Mouse (Mus musculus) intestine, embryonic 15.5 days (tissue): ENCODE data around the gene Alg14. TPM values are rescaled to one million over a fixed set of nuclear protein-coding genes. Genes with fewer than 3 reads are reported as not detected.

ENCODE experiments used
- ATAC-seq: fragments of 200-750 bp; cut with Nextera tagmentation; 2 replicates; pipeline ENCODE4 v1.8.0; 2017; ENCODE audit warnings: moderate TSS enrichment, moderate library complexity
- H3K27ac ChIP-seq: fragments of 300-500 bp; sonication (generic); 2 replicates; pipeline ENCODE4 v1.5.1; 2015; ENCODE audit warnings: mild to moderate bottlenecking, inconsistent platforms
- H3K27me3 ChIP-seq: fragments of 300-500 bp; sonication (generic); replicated peaks from 2 replicates; pipeline ENCODE4 v1.6.1; 2015; ENCODE audit warnings: inconsistent platforms
- H3K36me3 ChIP-seq: fragments of 300-500 bp; sonication (generic); 2 replicates; pipeline ENCODE4 v1.6.1; 2015; ENCODE audit warnings: inconsistent platforms
- H3K4me1 ChIP-seq: fragments of 300-500 bp; sonication (generic); replicated peaks from 2 replicates; pipeline ENCODE4 v1.6.1; 2015; ENCODE audit warnings: inconsistent platforms
- H3K4me2 ChIP-seq: fragments of 300-500 bp; sonication (generic); replicated peaks from 2 replicates; pipeline ENCODE4 v1.6.1; 2015; ENCODE audit warnings: mild to moderate bottlenecking, inconsistent platforms
- H3K4me3 ChIP-seq: fragments of 300-500 bp; sonication (generic); replicated peaks from 2 replicates; pipeline ENCODE4 v1.5.1; 2015; ENCODE audit warnings: inconsistent platforms
- H3K9ac ChIP-seq: fragments of 300-500 bp; sonication (generic); 2 replicates; pipeline ENCODE4 v1.6.1; 2015; ENCODE audit warnings: inconsistent platforms
- H3K9me3 ChIP-seq: fragments of 300-500 bp; sonication (generic); 2 replicates; pipeline ENCODE4 v1.6.1; 2016; ENCODE audit warnings: inconsistent platforms
- WGBS: fragments of 180-500 bp; shearing (Covaris S2); methylation state at CpG from one replicate; pipeline ENCODE4 v1.1.7; 2015; 5-methylcytosine and 5-hydroxymethylcytosine counted together
- polyA plus RNA-seq: library from polyadenylated mRNA; unstranded; fragments of >200 nt; fragmentation: Nextera tagmentation; extraction: Ambion mirVana; gene quantifications from 2 replicates; pipeline ENCODE4 v1.2.1, GENCODE M21; 2015

Alg14 gene
- polyA plus RNA-seq, 1 experiment from 2014 or later = 41.5 TPM

DNA sequence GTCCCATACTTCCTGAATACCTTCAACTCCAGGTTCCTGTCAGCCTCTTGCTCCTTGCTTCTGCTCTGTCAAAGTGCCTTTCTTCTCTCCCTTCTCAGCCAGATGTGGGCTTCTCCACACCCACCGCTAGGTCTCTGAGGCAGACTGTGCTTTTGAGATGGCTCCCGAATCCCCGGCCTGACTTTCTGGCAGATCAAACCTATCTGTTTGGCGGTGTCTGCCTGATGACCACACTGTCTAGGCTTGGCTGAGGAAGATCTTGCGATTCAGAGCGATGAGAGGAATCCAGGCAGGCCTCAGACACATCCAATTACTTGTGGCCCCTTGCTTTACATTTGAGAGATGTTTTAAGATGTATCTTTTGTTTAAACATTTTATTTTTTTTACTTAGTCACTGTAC lies 110.5 kb downstream of the Alg14 start:
- Histone ChIP-seq H3K9me3 (no peaks in the 10 kb centered on the region), H3K36me3 (no peaks in the 10 kb centered on the region), H3K27me3 (no peaks in the 10 kb centered on the region), H3K9ac (no peak overlapping the region), H3K4me2 (no peak overlapping the region), H3K4me1 (0 out of 2 replicates have a peak, but pooled peaks cover 4% of the 10 kb centered on the region), H3K4me3 (no peak overlapping the region), H3K27ac (no peak overlapping the region)
- 81% methylated on average over 6 of the region's 6 CpGs for whole genome bisulfite sequencing
- ATAC-seq = no peak

DNA sequence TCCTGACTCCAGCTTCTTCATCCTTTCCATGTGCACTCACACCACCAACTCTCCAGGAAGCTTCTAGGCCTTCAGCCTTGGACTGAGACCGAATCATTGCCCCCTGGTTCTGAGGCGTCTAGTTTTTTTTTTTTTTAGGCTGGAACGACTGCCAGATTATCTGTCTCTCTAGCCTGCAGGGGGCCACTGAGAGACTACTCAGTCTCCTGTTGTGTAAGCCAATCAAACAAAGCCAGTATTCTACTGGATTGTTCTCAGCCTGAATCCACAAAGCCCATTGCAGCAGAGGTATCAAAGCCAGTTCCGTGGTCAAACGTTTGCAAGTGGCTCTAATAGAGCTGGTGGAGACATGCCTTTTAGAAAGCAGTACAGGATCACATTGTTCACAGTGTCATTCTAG lies 111.9 kb downstream of the Alg14 start:
- H3K4me2 ChIP-seq = no peak overlapping the region
- H3K4me3 ChIP-seq = no peak overlapping the region
- WGBS = 62% methylated on average over 5 of the region's 5 CpGs
- H3K9me3 ChIP-seq = no peaks in the 10 kb centered on the region
- peaks cover 12% of the 10 kb centered on the region for H3K4me1 ChIP-seq
- H3K9ac ChIP-seq = no peak overlapping the region
- H3K27me3 ChIP-seq = no peaks in the 10 kb centered on the region
- H3K27ac ChIP-seq = no peak overlapping the region
- no peaks in the 10 kb centered on the region for H3K36me3 ChIP-seq
- no peak for ATAC-seq

GRCm38 (mm10) chr3:121405101-121405500 lies 113.5 kb downstream of the Alg14 start:
- Histone ChIP-seq H3K4me2 (no peak overlapping the region), H3K27ac (no peak overlapping the region), H3K9me3 (no peaks in the 10 kb centered on the region), H3K27me3 (no peaks in the 10 kb centered on the region), H3K4me1 (peaks cover 12% of the 10 kb centered on the region), H3K4me3 (no peak overlapping the region), H3K36me3 (no peaks in the 10 kb centered on the region), H3K9ac (no peak overlapping the region)
- WGBS = 70% methylated on average over 5 of the region's 5 CpGs
- ATAC-seq = peak; percentile 73

- Histone ChIP-seq H3K27ac (no peak overlapping the region), H3K36me3 (no peaks in the 10 kb centered on the region), H3K4me2 (no peak overlapping the region), H3K9me3 (no peaks in the 10 kb centered on the region), H3K27me3 (no peaks in the 10 kb centered on the region), H3K4me3 (no peak overlapping the region), H3K9ac (no peak overlapping the region), H3K4me1 (peaks cover 12% of the 10 kb centered on the region)
- no peak for ATAC-seq
- WGBS = 54% methylated on average over 9 of the region's 9 CpGs
These were observed 115.8 kb downstream of the Alg14 start for GRCm38 (mm10) chr3:121407417-121407816.

DNA sequence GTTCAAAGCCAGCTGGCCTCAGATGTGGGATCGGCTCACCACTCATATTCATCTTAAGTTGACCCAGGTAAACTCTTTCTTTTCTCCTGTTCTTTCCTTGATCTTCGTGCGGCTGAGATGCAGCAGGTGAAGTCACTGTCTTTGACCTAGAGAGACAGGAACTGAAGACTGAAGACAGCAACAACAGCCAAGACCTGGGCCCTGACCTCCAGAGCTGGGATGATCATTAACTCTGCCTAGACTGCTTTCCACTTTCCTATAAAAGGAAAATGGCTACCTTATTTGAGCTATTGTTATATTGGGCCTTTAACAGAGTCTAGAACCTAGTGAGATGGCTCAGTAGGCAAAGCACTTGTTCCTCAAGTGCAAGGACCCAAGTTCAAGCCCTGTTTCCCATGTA lies 116.8 kb downstream of the Alg14 start:
- no peak overlapping the region for H3K9ac ChIP-seq
- peaks cover 12% of the 10 kb centered on the region for H3K4me1 ChIP-seq
- WGBS = 90% methylated on average over 3 of the region's 3 CpGs
- H3K4me2 ChIP-seq = no peak overlapping the region
- no peak for ATAC-seq
- H3K27me3 ChIP-seq = no peaks in the 10 kb centered on the region
- no peaks in the 10 kb centered on the region for H3K36me3 ChIP-seq
- H3K27ac ChIP-seq = no peak overlapping the region
- no peaks in the 10 kb centered on the region for H3K9me3 ChIP-seq
- no peak overlapping the region for H3K4me3 ChIP-seq

- peak; percentile 91 for ATAC-seq
- 35% methylated on average over 6 of the region's 6 CpGs for WGBS
These were observed 119.9 kb downstream of the Alg14 start for GRCm38 (mm10) chr3:121411450-121411849.

More at GRCm38 (mm10) chr3:121411450-121411849, 119.9 kb downstream of the Alg14 start:
- H3K27me3 ChIP-seq = no peaks in the 10 kb centered on the region
- H3K4me1 ChIP-seq = peaks cover 7% of the 10 kb centered on the region
- H3K36me3 ChIP-seq = no peaks in the 10 kb centered on the region
- H3K9ac ChIP-seq = no peak overlapping the region
- H3K27ac ChIP-seq = no peak overlapping the region
- H3K4me3 ChIP-seq = no peak overlapping the region
- H3K9me3 ChIP-seq = no peaks in the 10 kb centered on the region
- H3K4me2 ChIP-seq = no peak overlapping the region

Other genes starting within 250 kb of the Alg14 start
- gene Rwdd3, start 120.1 kb upstream of the Alg14 start, polyA plus RNA-seq = 4.6 and 5.9 TPM in 2 replicates
- 1.2 and 1.6 TPM in 2 replicates for gene Tmem56, start 8.7 kb upstream of the Alg14 start, polyA plus RNA-seq
- gene Cnn3, start 134.7 kb downstream of the Alg14 start, polyA plus RNA-seq = 414 and 470 TPM in 2 replicates
- 42.5 and 45.3 TPM in 2 replicates for gene Slc44a3, start 240.6 kb downstream of the Alg14 start, polyA plus RNA-seq